Mouse (Mus musculus) lung, postnatal 0 days (tissue): ENCODE data around the gene Eppin.

Experiments
- CTCF ChIP-seq: IDR thresholded peaks from 2 replicates; pipeline ENCODE4 v1.5.1; 2016; ENCODE audit warnings: antibody characterized with exemption, mild to moderate bottlenecking
- EP300 ChIP-seq: IDR thresholded peaks from 2 replicates; pipeline ENCODE4 v1.6.1; 2016; ENCODE audit warnings: antibody characterized with exemption, mild to moderate bottlenecking, control low read depth

GRCm38 (mm10) chr2:164641129-164641528 lies 47.7 kb upstream of the Eppin start:
- TF ChIP-seq CTCF (no peak), EP300 (no peak)
